Mouse (Mus musculus): ENCODE results near the gene Gm38393.

Gm38393 gene

DNA sequence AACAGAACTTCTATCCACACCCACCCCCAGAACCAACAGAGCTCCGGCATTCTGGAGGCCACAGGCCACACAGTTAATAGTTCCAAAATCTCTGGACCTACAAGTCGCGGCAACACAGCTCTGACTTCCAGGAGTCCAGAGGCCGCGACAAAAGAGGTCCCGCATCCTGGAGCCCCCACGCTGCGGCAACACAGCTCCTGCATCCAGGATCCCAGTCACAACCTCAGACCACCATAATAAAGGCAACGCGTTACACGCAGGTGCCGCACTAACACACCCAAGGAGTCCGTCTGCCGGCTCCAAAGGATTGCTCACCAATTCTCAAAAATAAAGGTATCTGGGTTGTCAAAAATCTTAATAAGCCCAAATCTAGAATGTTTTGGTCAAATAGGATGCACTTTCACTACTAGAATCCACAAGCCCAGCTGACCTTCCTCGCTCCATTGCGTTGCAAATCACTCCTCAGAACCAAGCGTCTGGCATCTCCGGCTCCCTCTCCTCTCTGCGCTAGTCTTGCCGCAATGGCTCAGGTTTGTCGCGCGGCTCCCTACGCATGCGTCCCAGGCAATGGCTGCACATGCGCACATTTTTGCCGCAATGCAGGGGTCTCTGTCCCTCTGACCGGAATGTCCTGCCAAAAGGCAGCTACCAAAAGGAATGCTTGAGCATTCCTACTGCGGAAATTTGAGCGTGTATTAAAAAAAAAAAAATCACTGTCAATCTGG is at the start of gene Gm38393, which contains the start of gene Snurf:
Gm38393 (minus strand) TSS at position 459 of the 725 bp plus-strand sequence.
Snurf (minus strand) TSS at position 444 of the 725 bp plus-strand sequence.
- peak; percentile 3 to 26 for DNase-seq (ENCODE audit: low spot score in 2 of 2)

DNA sequence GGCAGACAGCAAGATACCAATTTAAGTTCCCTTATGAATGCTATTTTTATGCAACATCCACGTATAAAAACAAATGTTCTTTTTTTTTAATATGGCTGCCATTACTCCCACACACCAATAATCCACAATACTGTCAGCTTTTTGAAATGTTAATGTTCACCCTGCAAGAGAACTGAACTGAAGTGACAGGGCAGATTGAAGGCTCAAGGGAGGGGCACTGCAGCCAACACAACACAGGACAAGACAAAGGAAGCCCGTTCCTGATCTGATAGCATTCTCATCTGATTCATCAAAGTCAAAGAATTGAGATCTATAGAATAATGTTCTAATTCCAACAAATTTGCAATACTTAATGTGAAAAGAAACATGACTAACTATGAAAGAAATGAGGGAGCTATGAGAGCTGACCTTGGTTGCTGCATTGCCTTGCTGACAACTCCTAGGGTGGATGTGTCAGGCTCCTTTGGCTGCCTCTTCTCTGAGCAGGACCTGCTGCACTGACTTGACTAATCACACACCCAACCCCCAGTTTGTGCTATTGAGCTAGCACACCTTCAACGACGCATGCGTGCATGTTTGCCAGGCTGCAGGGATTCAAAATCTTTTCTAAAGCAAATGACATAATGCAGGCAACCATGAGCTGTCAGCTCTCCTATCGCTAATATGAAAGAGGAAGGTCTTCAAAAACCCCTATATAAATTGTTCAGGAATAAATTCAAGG is 42.8 kb upstream of the Gm38393 start:
- no peak for DNase-seq (ENCODE audit: low spot score in 2 of 2)

DNA sequence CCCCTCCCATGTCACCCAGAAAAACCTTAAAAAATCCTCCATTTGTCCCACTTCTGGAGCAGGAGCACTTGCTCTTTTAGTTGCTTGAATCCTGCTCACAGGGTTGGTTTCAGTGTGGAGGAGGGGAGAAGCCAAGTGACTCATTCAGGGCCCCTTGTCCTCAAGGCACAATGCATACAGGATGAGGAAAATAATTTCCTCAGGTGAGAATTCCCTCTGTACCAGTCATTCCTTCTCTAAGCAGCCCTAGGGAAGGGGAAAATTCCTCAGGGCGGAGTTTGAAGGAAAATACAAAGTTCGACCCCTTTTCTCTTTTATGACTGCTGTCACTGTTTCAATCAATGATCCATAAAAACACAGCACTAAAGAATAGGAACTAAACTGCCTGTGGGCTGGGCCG is 8.3 kb upstream of the Gm38393 start:
- no peak for DNase-seq (ENCODE audit: low spot score in 2 of 2)

DNA sequence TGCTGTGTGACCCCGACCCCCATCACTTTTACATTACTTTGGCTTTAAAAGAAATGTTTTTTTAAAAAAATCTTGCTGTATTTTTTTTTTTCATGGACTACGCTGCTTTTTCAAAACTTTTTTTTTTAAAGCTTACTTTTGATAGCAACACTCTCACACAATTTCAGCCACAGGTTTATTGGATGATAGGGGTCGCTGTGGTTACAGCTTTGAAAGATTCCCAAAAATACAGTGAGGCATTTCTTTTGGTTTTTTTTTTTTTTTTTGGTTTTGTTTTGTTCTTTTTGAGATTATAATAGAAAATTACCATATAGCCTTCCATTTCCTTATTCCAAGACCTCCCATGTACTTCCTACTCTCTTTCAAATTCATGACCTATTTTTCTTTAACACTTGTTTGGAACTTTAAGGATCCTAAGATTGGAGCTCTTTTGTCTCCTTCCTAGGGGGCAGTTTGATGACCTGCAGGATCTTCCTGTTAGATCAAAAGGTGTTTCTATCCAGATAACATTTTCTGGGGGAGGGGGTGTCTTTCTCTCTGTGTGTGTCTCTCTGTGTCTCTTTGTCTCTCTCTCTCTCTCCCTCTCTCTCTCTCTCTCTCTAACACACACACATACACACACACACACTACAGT is 3.0 kb upstream of the Gm38393 start:
- no peak for DNase-seq (ENCODE audit: low spot score in 2 of 2)

DNA sequence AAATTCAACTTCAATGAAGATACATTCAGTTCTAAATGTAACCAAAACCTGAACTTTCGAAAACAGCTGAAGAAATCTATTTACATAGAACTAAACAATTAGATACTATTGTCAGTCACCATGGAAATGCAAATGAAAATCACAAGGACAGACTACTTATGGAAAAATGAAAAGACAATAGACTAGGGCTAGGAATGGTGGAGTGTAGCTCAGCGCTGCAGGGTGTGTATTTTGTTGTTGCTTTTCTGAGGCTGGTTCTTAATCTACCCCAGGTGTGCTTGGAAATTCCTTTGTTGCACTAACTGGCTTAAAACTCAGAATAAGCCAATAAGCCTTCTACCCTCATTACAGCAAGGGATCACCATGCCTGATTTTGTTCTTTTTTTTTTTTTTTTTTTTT is 1.4 kb upstream of the Gm38393 start:
- no peak for DNase-seq (ENCODE audit: low spot score in 2 of 2)

DNA sequence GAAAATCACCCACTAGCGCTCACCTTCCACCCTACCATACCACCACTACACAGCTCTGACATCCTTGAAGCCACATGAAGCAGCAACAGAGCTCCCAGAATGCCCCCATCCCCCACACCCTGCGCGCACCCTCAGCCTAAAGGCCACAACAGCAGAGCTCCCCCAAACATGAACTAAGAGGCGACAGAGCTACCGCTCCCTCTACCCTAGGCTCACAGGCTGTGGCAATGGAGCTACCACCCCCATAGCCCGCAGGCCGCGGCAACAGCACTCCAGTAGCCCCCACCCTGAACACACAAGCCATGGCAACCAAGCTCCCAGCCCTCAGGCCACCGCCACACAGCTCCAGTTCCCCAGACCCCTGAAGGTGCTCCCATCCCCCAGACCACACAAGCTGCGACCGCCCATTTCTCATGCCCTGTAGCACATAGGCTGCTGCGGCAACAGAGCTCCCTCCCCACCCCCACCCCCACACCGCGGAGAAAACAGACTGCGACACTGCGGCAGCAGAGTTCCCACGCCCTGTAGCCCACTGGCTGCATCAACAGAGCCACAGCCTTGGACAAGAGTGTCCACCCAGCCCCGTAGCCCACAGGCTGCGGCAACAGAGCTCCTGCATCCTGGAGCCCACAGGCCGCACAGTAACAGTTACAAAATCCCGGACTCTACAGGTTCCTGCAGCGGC is 801 bp downstream of the Gm38393 start:
- peak in 1 of 2 experiments; percentile 12 for DNase-seq (ENCODE audit: low spot score in 2 of 2)

DNA sequence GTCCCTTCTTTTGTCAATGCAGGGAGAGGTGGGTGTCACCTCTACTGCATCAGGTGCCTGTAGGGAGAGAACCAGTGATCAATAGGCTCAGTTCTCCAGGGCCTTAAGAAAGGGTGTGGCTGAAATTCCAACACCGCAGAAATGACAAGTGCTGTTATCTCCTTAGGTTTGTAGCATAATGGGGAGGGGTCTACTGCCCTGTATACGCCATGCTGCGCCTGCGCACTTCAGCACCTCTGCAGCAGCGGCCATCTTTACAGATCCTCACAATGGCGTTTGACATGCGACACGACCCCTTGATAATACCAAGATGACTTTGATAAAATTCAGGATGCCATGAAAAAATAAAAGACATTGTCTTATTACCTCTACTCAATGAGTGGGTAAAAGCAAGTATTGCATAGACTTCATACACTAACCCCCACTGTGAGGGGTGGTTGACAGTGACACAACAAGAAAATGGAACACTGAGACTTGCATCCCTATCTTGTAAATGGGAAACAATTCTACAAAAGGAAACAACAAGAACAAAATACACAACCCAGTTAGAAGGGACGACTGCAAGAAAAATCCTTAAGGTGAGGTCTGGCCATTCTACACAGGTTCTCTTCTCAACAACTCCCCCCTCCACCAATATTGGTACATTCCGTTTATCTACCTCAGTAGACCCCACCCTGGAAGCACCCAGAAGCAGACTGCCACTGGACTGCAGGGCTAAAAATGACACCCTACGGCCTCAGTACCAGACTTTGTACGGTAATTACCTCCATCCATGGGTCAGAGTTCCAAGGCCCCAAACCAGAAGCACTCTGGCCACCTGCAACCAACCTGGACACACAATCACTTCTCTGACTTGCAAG is 1.6 kb downstream of the Gm38393 start:
- DNase-seq (ENCODE audit: low spot score in 2 of 2) = no peak

DNA sequence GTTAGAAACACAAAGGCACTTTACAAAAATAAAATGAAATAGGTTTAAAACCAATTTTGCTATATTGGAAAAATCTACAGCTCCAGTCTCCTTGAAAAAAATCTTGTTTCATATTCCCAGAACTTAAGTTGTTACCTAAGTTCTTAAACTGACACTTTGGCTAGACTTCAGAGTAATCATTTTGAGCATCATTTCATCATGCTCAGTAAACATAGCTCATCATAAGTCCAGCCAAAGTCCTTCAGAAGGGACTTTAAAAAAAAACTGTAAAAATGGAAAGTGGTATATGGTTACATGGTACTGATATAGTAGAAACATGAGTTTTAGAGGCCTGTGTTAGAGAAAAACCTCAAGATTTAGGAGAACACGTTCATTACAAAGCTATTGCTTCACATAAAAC is 26.2 kb downstream of the Gm38393 start:
- DNase-seq (ENCODE audit: low spot score in 2 of 2) = no peak
